Mouse (Mus musculus) layer of hippocampus, postnatal 10 days (tissue): ENCODE results near the gene Csrp3. TPM values are rescaled to one million over a fixed set of nuclear protein-coding genes. Genes with fewer than 3 reads are reported as not detected.

Experiments used
- total RNA-seq, 2 experiments: library from RNA; stranded (reverse); gene quantifications; 2 replicates each; pipeline ENCODE4 v1.2.3; 2021

Gene Csrp3
- total RNA-seq, 2 experiments from 2014 or later: not detected

Other genes with a start within 250 kb of the Csrp3 start
- gene Mrgprb3, start 204.2 kb downstream of the Csrp3 start, total RNA-seq: not detected
- gene Zdhhc13, start 59.0 kb downstream of the Csrp3 start, total RNA-seq: 10 to 100 TPM; 24.0 to 36.3 TPM
- gene E2f8, start 33.6 kb upstream of the Csrp3 start, total RNA-seq: 1 to 10 TPM; 1.3 to 2.4 TPM
- gene Nav2, start 60.7 kb upstream of the Csrp3 start, total RNA-seq: 100 to 1,000 TPM; 103 to 126 TPM